Mouse (Mus musculus) 3T3-L1 (cell line): ENCODE data around the gene Gm3336.
A peak's percentile ranks its signal among the peaks of the same experiment; 100 is the strongest.

ENCODE experiments used
- DNase-seq: peaks from one replicate; pipeline ENCODE4 v3.0.0-alpha.2; 2015; ENCODE audit warnings: low read depth, low spot score

Gm3336 gene

DNA sequence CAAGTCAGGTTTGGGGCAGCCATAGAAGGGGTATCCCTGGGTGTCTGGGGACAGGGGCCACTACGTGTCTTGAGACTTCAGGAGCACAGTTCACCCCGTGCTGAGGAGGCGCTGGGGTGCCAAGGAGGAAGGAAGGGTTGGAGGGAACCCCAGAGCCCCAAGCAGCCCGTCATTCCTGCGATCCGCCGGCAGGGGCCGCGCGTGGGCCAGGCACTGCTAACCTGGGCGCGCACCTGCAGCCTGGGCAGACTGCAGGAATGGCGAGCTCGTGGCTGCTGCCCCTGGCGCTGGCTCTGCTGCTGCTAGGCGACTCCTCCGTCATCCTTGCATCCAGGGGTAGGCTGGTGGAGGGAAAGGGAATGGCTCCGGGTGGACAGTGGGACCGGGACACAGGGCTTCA is at the start of gene Gm3336:
Gene Gm3336 (plus strand): TSS at position 247 of the 400 bp plus-strand sequence.
- DNase-seq, result peak; percentile 54

GRCm38 (mm10) chr8:70671615-70672324 is 46.6 kb upstream of the Gm3336 start:
- DNase-seq, result peak; percentile 58

DNA sequence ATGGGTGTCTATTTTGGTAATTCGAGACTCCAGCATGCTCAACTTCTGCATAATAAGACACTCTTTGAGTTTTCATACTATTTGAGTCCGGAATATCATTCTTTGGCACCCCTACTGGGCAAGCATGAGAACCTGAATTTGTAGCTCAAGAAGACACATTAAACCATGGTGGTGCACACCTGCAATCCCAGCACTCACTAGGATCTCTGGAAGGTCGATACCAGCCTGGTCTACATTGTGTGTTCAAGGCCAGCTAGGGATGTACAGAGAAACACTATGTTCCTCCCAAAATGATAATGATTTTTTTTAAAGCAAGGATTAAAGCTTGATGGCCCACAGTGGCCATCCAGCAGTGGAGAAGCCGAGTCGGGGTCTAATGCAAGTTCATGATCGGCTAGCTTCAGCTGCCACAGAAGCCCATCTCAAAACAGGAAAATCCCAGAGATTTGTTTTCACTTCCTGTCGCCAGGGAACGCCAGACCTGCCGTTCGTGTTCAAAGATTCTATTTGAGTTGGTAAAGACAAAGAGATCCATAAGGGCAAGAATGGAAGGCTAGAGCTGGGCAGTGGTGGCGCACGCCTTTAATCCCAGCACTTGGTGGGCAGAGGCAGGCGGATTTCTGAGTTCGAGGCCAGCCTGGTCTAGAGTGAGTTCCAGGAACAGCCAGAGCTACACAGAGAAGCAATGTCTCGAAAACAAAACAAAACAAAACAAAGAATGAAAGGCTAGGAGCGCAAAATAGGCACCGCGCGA is 45.8 kb upstream of the Gm3336 start:
- DNase-seq, result peak; percentile 60

GRCm38 (mm10) chr8:70673079-70673856 is 45.1 kb upstream of the Gm3336 start, which contains the start of gene Lsm4:
Gene Lsm4 (plus strand): TSS chr8:70673248.
- peak; percentile 100 for DNase-seq

DNA sequence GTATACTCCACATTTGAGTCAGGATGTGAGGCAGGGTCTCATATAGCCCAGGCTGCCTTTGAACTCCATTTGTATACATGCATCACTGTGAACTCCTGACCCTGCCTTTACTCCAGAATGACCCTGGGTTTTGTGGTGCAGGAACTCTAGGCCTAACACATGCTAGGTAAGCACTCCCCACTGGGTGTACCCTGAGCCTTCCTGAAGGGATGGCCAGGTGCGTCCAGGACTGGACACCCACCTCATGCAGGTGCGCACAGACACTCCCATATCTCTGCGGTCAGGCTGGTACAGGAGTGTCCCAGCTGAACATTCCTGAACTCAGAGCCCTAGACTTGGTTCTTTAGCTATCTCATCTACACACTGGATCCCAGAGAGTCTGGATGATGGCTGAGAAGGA is 44.2 kb upstream of the Gm3336 start:
- peak; percentile 31 for DNase-seq

GRCm38 (mm10) chr8:70674716-70675115 is 43.6 kb upstream of the Gm3336 start:
- no peak for DNase-seq

DNA sequence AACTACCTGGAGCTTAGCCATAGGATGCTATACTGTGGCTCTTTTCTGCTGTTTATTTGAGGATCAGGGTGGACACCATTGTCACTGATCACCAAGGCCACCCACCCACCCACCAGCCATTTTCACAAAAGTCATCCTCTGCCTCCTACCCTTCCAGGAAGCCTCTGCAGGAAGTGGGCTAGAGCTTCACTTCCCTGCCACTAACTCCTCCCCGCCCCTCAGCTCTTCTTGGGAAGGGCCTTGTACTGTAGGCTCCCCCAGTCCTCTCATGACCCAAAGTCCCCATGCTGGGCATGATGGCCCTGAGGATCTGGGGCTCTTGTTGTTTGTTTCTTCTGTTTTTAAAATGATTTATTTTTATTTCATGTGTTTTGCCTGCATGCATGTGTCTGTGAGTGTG is 43.0 kb upstream of the Gm3336 start:
- DNase-seq, result no peak

DNA sequence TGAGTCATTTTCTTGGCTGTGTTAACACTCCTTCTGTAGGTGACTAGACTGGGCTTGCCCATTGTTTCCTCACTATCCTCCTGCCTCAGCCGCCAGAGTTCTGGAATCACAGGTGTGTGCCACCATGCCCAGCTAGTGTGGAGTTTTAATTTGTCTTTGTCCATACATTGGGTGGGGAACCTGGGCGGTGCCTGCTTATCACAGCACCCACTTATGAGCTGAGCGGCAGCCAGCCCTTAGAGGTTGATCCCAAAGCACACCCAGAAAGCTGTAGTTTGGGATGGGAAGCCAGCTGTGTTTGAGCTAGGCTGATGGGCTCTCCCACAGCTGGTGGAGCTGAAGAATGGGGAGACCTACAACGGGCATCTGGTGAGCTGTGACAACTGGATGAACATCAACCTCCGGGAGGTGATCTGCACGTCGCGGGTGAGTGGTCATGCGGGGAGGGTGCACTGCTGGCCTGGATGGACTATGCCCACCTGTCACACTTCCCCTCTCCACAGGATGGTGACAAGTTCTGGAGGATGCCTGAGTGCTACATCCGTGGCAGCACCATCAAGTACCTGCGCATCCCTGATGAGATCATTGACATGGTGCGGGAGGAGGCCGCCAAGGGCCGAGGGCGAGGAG is 40.8 kb upstream of the Gm3336 start:
- DNase-seq, result no peak

DNA sequence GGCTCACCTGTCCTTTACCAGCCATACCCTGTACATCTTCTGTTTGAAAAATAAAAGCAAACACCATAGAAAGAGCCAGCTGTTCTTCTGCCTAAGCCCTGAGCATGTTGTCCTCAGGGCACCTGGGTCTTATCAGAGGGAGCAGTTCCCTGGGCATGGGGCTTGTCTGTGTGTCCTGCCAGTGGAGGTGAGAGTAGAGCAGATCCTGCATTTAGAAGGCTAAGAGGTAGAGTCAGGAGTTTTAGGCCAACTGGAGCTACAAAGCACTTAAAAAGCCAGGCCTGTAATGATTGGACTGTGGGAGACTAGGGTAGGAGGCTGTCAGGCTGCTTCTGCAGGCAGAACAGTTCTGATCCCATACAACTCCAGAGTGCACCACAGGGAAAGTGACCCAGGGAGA is 39.7 kb upstream of the Gm3336 start:
- DNase-seq, result no peak

GRCm38 (mm10) chr8:70679404-70679803 is 38.9 kb upstream of the Gm3336 start:
- DNase-seq, result peak; percentile 55

GRCm38 (mm10) chr8:70680039-70680438 is 38.3 kb upstream of the Gm3336 start:
- no peak for DNase-seq

GRCm38 (mm10) chr8:70681410-70681809 is 36.9 kb upstream of the Gm3336 start:
- no peak for DNase-seq

DNA sequence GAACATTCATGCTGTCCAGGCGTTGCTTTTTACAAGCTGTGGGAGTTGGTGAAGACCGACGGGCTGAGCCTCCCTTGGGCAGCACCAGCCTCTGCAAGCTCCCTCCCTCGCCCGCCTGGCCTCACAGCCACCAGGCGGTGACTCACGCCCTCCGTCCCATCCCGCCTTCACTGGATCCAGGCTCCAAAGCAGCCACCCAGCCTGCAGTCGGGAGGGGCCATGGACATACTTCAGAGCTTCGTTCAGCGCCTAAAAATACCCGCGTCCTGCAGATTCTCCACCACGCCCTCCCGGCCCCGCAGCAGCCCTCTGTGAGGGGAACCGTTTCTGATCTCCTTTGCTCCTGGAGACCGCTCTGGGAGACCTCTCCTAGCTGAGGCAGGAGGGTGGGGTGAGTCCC is 36.1 kb upstream of the Gm3336 start:
- DNase-seq, result peak; percentile 89

DNA sequence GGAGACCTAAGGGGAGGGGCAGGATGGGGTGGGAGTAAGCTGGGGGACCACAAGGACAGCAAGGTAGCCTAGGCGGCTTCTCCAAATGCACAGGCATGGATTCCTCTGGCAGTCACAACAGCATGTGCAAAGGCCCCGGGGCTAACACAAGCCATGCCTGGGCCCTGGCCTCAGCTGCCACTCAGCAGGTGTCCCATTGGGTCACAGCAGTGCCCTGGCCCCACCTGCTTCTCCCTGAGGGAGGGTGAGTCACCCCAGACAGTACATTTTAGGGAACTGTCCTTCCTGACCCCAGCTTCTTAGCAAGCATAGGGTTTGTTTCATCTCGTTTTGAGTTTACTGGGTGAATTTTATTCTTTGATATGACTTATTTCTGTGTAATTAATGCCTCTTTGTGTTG is 35.7 kb upstream of the Gm3336 start:
- no peak for DNase-seq

DNA sequence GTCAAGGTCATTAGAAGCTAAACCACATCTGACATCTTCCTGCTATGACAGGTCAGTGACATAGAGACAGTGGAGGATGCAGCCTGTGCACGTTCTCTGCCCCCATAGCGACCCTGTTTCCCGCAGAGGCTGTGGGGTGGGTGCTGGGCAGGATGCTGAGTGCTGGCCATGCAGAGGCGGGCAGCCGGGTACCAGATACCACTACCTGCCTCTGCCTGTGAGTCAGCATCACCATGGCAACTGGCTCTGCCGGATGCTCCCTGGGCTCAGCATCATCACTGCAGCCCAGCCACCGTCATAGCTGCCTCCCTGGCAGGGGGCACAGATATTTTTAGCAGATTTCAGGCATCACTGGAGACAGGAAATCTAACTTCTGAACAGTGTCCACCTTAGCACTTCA is 34.1 kb upstream of the Gm3336 start:
- DNase-seq, result no peak

GRCm38 (mm10) chr8:70687576-70687975 is 30.8 kb upstream of the Gm3336 start:
- DNase-seq, result peak; percentile 76

GRCm38 (mm10) chr8:70688136-70688535 is 30.2 kb upstream of the Gm3336 start:
- no peak for DNase-seq

DNA sequence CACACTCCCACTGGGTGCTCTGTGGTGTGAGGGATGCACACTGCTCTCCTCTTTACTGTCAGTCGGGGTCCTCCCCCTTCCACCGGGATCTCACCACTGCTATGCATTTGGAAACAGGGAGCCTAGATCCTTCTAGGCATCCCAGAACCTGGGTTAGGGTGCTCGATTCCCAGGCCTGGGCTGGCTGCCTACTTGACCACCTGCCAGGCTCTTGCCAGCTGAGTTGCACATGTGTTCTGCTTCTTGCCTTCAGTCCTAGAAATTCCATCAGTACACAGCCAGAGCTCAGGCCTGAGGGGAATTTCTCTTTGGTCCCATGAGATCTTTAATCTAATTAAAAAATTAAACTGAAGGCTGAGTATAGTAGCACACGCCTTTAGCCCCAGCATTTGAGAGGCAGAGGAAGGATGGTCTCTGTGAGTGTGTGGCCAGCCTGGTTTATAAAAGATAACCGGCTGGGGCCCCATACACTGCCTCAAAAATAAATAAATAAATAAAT is 28.4 kb upstream of the Gm3336 start:
- peak; percentile 45 for DNase-seq

- no peak for DNase-seq
These were observed 27.1 kb upstream of the Gm3336 start for GRCm38 (mm10) chr8:70691230-70691629.

GRCm38 (mm10) chr8:70691727-70692231 is 26.6 kb upstream of the Gm3336 start:
- DNase-seq, result no peak

- DNase-seq, result no peak
These were observed 24.7 kb upstream of the Gm3336 start for GRCm38 (mm10) chr8:70693636-70694035.
